ENCODE assay signal across 8 mouse cellular contexts in the genomic region with DNA sequence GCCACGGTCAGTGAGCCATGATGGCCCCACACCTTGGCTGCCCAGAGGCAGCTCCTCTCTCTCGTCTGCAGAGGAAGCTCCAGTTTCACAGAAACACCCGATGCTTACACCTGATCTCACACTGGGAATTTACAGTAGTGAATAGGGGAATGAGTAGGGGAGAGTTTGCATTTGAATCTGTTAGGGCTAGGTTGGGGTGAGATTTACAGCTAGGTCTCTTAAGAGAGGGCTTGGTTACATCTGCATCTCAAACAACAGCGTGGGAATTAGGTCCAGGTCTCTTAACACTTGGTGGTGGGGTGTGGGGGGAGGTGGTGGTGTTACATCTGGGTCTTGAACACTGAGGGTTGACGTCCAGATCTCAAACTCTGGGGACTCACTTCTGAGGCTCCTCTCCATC.
DNase-seq lines count a peak whose midpoint lies in the region; ATAC-seq and TF ChIP-seq lines count a peak whose summit lies in the region.

No protein-coding gene starts in this region.

- TF ChIP-seq EP300 in ES-Bruce4 (IDR thresholded peaks at IDR 0.05; ENCODE audit: insufficient read depth, low read depth, low read length), result 0 out of 2 replicates have a peak, but pooled peaks have one; percentile 41

- no peaks in the 10 kb centered on the region for H3K36me3 ChIP-seq in heart, embryonic 13.5 days
- H3K36me3 ChIP-seq in ES-Bruce4 (ENCODE audit: control insufficient read depth, insufficient read depth, low read length, poor library complexity, severe bottlenecking), result no peaks in the 10 kb centered on the region
- no peaks in the 10 kb centered on the region for H3K36me3 ChIP-seq in forebrain, embryonic 12.5 days (replicated peaks)
- H3K36me3 ChIP-seq in limb, embryonic 12.5 days, result no peaks in the 10 kb centered on the region

- no peak overlapping the region for H3K4me3 ChIP-seq in heart, embryonic 13.5 days
- no peak overlapping the region for H3K4me3 ChIP-seq in ES-Bruce4 (ENCODE audit: low read depth, low read length)
- no peak overlapping the region for H3K4me3 ChIP-seq in forebrain, embryonic 12.5 days (replicated peaks)
- H3K4me3 ChIP-seq in limb, embryonic 12.5 days (replicated peaks), result no peak overlapping the region

- 33% methylated on average over 5 of the region's 5 CpGs for WGBS in heart, embryonic 13.5 days
- WGBS in forebrain, embryonic 12.5 days, result 34% methylated on average over 5 of the region's 5 CpGs
- WGBS in limb, embryonic 12.5 days, result 9% methylated on average over 5 of the region's 5 CpGs

- peak overlapping the region; percentile 87 for H3K27ac ChIP-seq in heart, embryonic 13.5 days (replicated peaks)
- no peak overlapping the region for H3K27ac ChIP-seq in ES-Bruce4 (ENCODE audit: insufficient read depth, low read length)
- peak overlapping the region; percentile 89 for H3K27ac ChIP-seq in forebrain, embryonic 12.5 days
- H3K27ac ChIP-seq in limb, embryonic 12.5 days, result peak overlapping the region; percentile 97

- H3K27me3 ChIP-seq in heart, embryonic 13.5 days (replicated peaks), result no peaks in the 10 kb centered on the region
- H3K27me3 ChIP-seq in ES-Bruce4 (ENCODE audit: control insufficient read depth, insufficient read depth, low read length, poor library complexity, severe bottlenecking), result no peaks in the 10 kb centered on the region
- H3K27me3 ChIP-seq in forebrain, embryonic 12.5 days, result 0 out of 2 replicates have a peak, but pooled peaks cover 3% of the 10 kb centered on the region
- H3K27me3 ChIP-seq in limb, embryonic 12.5 days, result no peaks in the 10 kb centered on the region

- ATAC-seq in heart, embryonic 13.5 days (ENCODE audit: extremely low read depth, insufficient number of reproducible peaks, low FRiP score, low TSS enrichment), result no peak
- no peak for ATAC-seq in forebrain, embryonic 12.5 days (ENCODE audit: low FRiP score)
- ATAC-seq in limb, embryonic 12.5 days (ENCODE audit: insufficient number of reproducible peaks, insufficient read depth, low FRiP score, low TSS enrichment, low read depth), result no peak
- ATAC-seq in inflammation-experienced regulatory T-cells, adult 6 months, result no peak

- TF ChIP-seq POLR2A in ES-Bruce4 (IDR thresholded peaks at IDR 0.05; ENCODE audit: insufficient read depth, low read length), result no peak

- H3K4me1 ChIP-seq in heart, embryonic 13.5 days, result peaks cover 30% of the 10 kb centered on the region
- peaks cover 5% of the 10 kb centered on the region for H3K4me1 ChIP-seq in ES-Bruce4 (ENCODE audit: control insufficient read depth, insufficient read depth, low read length)
- H3K4me1 ChIP-seq in forebrain, embryonic 12.5 days, result peaks cover 41% of the 10 kb centered on the region
- peaks cover 33% of the 10 kb centered on the region for H3K4me1 ChIP-seq in limb, embryonic 12.5 days (replicated peaks)

- H3K9me3 ChIP-seq in heart, embryonic 13.5 days, result no peaks in the 10 kb centered on the region
- no peaks in the 10 kb centered on the region for H3K9me3 ChIP-seq in ES-Bruce4 (replicated peaks; ENCODE audit: control insufficient read depth, insufficient read depth, low read length, poor library complexity, severe bottlenecking)
- no peaks in the 10 kb centered on the region for H3K9me3 ChIP-seq in forebrain, embryonic 12.5 days
- no peaks in the 10 kb centered on the region for H3K9me3 ChIP-seq in limb, embryonic 12.5 days

- no peak for DNase-seq in heart, adult 11 months
- no peak for DNase-seq in left cerebral cortex, postnatal 4 days
- DNase-seq in urinary bladder, adult 2 months (ENCODE audit: low spot score), result no peak

- peak; percentile 42 for TF ChIP-seq CTCF in ES-Bruce4 (IDR thresholded peaks at IDR 0.05; ENCODE audit: low read depth, low read length)

- intact Hi-C loops in left cerebral cortex, postnatal 4 days (cut with DNase I), result no loop called here

- H3K4me2 ChIP-seq in heart, embryonic 13.5 days, result peak overlapping the region; percentile 65
- H3K4me2 ChIP-seq in forebrain, embryonic 12.5 days, result no peak overlapping the region; the same call in 1 of the 2 replicates
- H3K4me2 ChIP-seq in limb, embryonic 12.5 days, result peak overlapping the region; percentile 53

- peak overlapping the region; percentile 44 for H3K9ac ChIP-seq in heart, embryonic 13.5 days
- H3K9ac ChIP-seq in ES-Bruce4 (ENCODE audit: low read depth, poor library complexity, severe bottlenecking), result no peak overlapping the region
- H3K9ac ChIP-seq in forebrain, embryonic 12.5 days, result 0 out of 2 replicates have a peak overlapping the region, but pooled peaks have one; percentile 17
- no peak overlapping the region; the same call in 1 of the 2 replicates for H3K9ac ChIP-seq in limb, embryonic 12.5 days (replicated peaks)

Comparison
In these comparisons a context has a peak if more than half of its experiments do, and no peak if none do; other contexts are left out.
1. H3K9ac ChIP-seq: peak in heart, embryonic 13.5 days (single experiment) and forebrain, embryonic 12.5 days (single experiment); none in ES-Bruce4 (single experiment) and limb, embryonic 12.5 days (single experiment).